Mouse (Mus musculus) liver, adult 2 months (tissue): ENCODE measurements around the gene Zic5. TPM values are rescaled to one million over a fixed set of nuclear protein-coding genes. Genes with fewer than 3 reads are reported as not detected.

Experiments used
- DNase-seq: peaks from one replicate; pipeline ENCODE4 v3.0.0-alpha.2; 2011; ENCODE audit warnings: low read depth, low spot score; ENCODE audit errors: extremely low read depth
- H3K27ac ChIP-seq: fragments of 200-500 bp; replicated peaks from 2 replicates; pipeline ENCODE4 v1.5.1; 2012; ENCODE audit warnings: low read depth, mild to moderate bottlenecking, control low read depth, inconsistent platforms, low read length; ENCODE audit not compliant: insufficient read depth
- H3K27me3 ChIP-seq: fragments of 200-500 bp; 2 replicates; pipeline ENCODE4 v1.6.1; 2012; ENCODE audit warnings: mild to moderate bottlenecking, moderate library complexity, low read length, inconsistent platforms; ENCODE audit not compliant: control insufficient read depth, insufficient read depth
- H3K36me3 ChIP-seq: fragments of 200-500 bp; 2 replicates; pipeline ENCODE4 v1.6.1; 2012; ENCODE audit warnings: low read length, inconsistent platforms; ENCODE audit not compliant: control insufficient read depth, insufficient read depth
- H3K4me1 ChIP-seq: fragments of 200-500 bp; 2 replicates; pipeline ENCODE4 v1.6.1; 2011; ENCODE audit warnings: low read length; ENCODE audit not compliant: control insufficient read depth, insufficient read depth
- H3K4me3 ChIP-seq: fragments of 200-500 bp; 2 replicates; pipeline ENCODE4 v1.5.1; 2011; ENCODE audit warnings: low read depth, mild to moderate bottlenecking, control low read depth, low read length, moderate library complexity; ENCODE audit not compliant: insufficient read depth
- H3K79me2 ChIP-seq: fragments of 200-500 bp; 2 replicates; pipeline ENCODE4 v1.6.1; 2012; ENCODE audit warnings: inconsistent platforms, mild to moderate bottlenecking, low read length, moderate library complexity; ENCODE audit not compliant: control insufficient read depth, insufficient read depth
- H3K9ac ChIP-seq: fragments of 200-500 bp; 2 replicates; pipeline ENCODE4 v1.6.1; 2012; ENCODE audit warnings: low read depth, mild to moderate bottlenecking, control low read depth, inconsistent platforms, low read length
- CTCF ChIP-seq: fragments of 200-500 bp; IDR thresholded peaks from 2 replicates; pipeline ENCODE4 v1.5.1; 2011; ENCODE audit warnings: low read depth, low read length, control low read depth
- POLR2A ChIP-seq: fragments of 200-500 bp; IDR thresholded peaks from 2 replicates; pipeline ENCODE4 v1.6.1; 2011; ENCODE audit warnings: low read length, control low read depth; ENCODE audit not compliant: insufficient read depth; ENCODE audit errors: extremely low read depth
- WGBS: fragments of 180-500 bp; shearing (Covaris S2); methylation state at CpG from one replicate; pipeline ENCODE4 v1.1.7; 2018; 5-methylcytosine and 5-hydroxymethylcytosine counted together
- polyA plus RNA-seq: library from polyadenylated mRNA; depleted of rRNA; stranded (reverse); fragments of >200 nt; gene quantifications from 2 replicates; pipeline ENCODE4 v1.2.3, GENCODE M21; 2012
- total RNA-seq: library from RNA; depleted of rRNA; stranded (reverse); fragments of >200 nt; gene quantifications from 2 replicates; pipeline ENCODE4 v1.2.3, GENCODE M21; 2014

Zic5 gene
- total and polyA plus RNA-seq, 2 experiments, result not detected

DNA sequence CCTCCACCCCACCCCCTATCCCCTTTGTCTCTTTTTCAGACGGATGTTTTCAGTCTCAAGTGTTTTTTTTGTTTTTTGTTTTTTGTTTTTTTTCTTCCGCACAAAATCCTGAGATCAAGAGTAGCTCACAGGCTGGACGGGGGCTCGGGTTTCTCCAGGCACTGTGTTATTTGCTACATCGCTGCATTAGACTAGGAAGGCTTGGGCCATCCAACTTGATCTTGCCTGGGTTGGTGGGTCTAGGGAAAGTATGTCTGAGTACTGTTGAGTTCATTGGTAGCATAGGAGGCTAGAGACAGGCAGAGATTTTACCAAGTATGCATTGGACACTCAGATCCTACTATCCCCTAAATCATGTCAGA lies 17.5 kb upstream of the Zic5 start:
- H3K27me3 ChIP-seq, result peaks cover 33% of the 10 kb centered on the region
- no peak for TF ChIP-seq CTCF
- no peak for TF ChIP-seq POLR2A
- H3K9ac ChIP-seq, result no peak overlapping the region
- H3K27ac ChIP-seq, result no peak overlapping the region
- DNase-seq, result no peak
- H3K36me3 ChIP-seq, result no peaks in the 10 kb centered on the region
- H3K79me2 ChIP-seq, result no peaks in the 10 kb centered on the region
- no peak overlapping the region for H3K4me3 ChIP-seq
- H3K4me1 ChIP-seq, result no peaks in the 10 kb centered on the region
- WGBS, result 11% methylated on average over 5 of the region's 5 CpGs

GRCm38 (mm10) chr14:122482081-122483023 lies 16.9 kb upstream of the Zic5 start:
- peaks cover 30% of the 10 kb centered on the region for H3K27me3 ChIP-seq
- H3K27ac ChIP-seq, result no peak overlapping the region
- no peaks in the 10 kb centered on the region for H3K36me3 ChIP-seq
- H3K4me1 ChIP-seq, result no peaks in the 10 kb centered on the region
- H3K9ac ChIP-seq, result no peak overlapping the region
- H3K79me2 ChIP-seq, result no peaks in the 10 kb centered on the region
- TF ChIP-seq POLR2A (no peak), CTCF (no peak)
- no peak for DNase-seq
- 3% methylated on average over 38 of the region's 38 CpGs for WGBS
- no peak overlapping the region for H3K4me3 ChIP-seq

DNA sequence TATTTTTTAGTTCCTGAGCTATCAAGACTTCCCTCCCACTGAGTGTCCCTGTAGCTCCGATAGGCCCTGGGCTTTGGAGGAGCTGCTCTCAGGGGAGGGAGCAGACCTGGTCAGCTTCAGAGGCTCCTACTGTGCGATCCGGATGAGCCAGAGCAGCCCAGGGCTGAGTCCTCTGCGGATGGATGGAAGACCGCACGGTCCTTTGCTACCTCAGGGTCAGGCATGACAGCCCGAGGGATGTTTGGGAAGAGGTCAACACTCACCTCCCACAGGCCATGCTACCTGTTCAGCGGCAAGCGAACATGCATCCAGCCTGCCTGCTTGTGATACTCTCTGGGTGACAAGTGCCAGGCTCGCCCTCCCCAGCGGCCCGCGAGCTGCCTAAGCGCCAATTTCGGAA lies 15.7 kb upstream of the Zic5 start:
- peaks cover 31% of the 10 kb centered on the region for H3K27me3 ChIP-seq
- H3K9ac ChIP-seq, result no peak overlapping the region
- no peak for TF ChIP-seq POLR2A
- TF ChIP-seq CTCF, result no peak
- DNase-seq, result no peak
- H3K4me3 ChIP-seq, result no peak overlapping the region
- H3K4me1 ChIP-seq, result no peaks in the 10 kb centered on the region
- no peaks in the 10 kb centered on the region for H3K79me2 ChIP-seq
- H3K36me3 ChIP-seq, result no peaks in the 10 kb centered on the region
- WGBS, result 4% methylated on average over 15 of the region's 15 CpGs
- no peak overlapping the region for H3K27ac ChIP-seq

DNA sequence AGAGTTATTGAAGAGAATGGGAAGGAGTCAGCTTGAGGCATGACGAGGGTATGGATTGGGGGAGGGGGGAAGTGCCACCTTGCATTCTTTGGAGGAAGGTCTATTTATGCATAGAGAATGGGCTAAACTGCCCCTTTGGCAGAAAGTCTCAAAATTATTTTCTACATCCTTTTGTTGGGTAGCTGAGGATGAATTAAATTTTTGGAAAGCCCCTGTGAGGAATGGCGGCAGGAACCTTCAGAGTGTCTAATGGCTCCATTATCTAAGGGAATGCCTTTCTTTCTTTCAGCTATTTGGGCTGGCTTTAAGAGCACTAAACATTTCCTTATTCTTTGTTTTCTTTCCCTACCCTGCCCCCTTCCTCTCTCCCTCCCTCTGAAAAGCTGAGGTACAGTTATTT lies 14.9 kb upstream of the Zic5 start:
- Histone ChIP-seq H3K27me3 (peaks cover 39% of the 10 kb centered on the region), H3K36me3 (no peaks in the 10 kb centered on the region), H3K27ac (no peak overlapping the region), H3K4me1 (no peaks in the 10 kb centered on the region), H3K79me2 (no peaks in the 10 kb centered on the region), H3K9ac (no peak overlapping the region), H3K4me3 (no peak overlapping the region)
- DNase-seq, result no peak
- 15% methylated on average over 2 of the region's 2 CpGs for WGBS
- TF ChIP-seq POLR2A (no peak), CTCF (no peak)

DNA sequence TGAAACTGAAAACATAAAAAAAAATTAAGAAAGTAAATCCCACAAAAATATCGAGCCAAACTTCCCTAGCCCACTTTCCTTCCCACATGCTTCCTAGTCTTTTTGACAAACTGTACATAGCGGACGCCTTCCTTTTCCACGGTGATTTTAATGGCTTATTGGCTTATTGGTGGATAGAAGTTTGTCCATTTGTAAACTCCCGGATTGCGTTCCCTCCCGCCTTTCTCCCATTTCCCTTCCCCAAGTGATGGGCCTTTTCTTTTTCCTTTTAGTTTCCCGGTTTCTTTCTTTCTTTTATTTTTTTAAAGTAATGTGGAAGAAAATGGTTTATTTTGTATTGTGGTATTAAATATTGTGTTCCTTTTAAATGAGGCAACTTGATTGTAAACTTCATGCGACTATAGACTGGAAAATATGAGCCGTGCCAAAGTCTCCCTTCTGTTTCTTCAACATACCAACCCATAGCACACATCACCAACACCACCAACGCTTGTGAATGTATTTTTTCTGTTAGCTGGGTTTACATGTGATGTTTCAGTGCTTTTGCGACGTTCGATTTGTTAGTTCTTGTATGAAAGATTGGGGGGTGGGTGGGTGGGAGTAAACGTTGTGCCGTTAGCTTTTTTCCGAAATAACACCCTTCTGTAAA lies 14.1 kb upstream of the Zic5 start:
- Histone ChIP-seq H3K4me3 (no peak overlapping the region), H3K79me2 (no peaks in the 10 kb centered on the region), H3K27me3 (peaks cover 38% of the 10 kb centered on the region), H3K27ac (no peak overlapping the region), H3K4me1 (no peaks in the 10 kb centered on the region), H3K36me3 (no peaks in the 10 kb centered on the region), H3K9ac (no peak overlapping the region)
- whole genome bisulfite sequencing, result 28% methylated on average over 17 of the region's 17 CpGs
- DNase-seq, result no peak
- TF ChIP-seq POLR2A (no peak), CTCF (no peak)

DNA sequence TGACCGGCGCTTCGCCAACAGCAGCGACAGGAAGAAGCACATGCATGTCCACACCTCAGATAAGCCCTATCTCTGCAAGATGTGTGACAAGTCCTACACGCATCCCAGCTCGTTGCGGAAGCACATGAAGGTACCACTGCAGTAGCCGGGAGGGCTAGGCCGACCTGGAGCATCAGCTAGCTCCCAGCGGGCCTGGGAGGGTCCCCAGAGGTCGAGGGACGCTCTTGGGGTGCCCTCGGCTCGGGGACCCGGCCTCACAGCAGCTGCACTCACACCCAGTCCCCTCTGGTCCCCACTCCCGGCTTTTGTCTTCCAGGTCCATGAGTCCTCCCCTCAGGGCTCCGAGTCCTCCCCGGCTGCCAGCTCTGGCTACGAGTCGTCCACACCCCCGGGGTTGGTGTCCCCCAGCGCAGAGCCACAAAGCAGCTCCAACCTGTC lies 13.1 kb upstream of the Zic5 start:
- TF ChIP-seq POLR2A (no peak), CTCF (no peak)
- Histone ChIP-seq H3K4me1 (no peaks in the 10 kb centered on the region), H3K27ac (no peak overlapping the region), H3K4me3 (no peak overlapping the region), H3K9ac (no peak overlapping the region), H3K36me3 (no peaks in the 10 kb centered on the region), H3K27me3 (peaks cover 32% of the 10 kb centered on the region), H3K79me2 (no peaks in the 10 kb centered on the region)
- DNase-seq, result no peak
- WGBS, result 2% methylated on average over 22 of the region's 22 CpGs
